Mouse (Mus musculus): Measurements from ENCODE around the gene Pet117. TPM values are rescaled to one million over a fixed set of nuclear protein-coding genes. Genes with fewer than 3 reads are reported as not detected.

Pet117 gene
- polyA plus RNA-seq, 1 experiment from 2014 or later, result 4.0 TPM

Other genes with a start within 250 kb of the Pet117 start
- 19.6 and 20.0 TPM in 2 replicates for gene Mgme1, start 98.3 kb upstream of the Pet117 start, polyA plus RNA-seq (2014; fragmentation: Nextera tagmentation; extraction: Ambion mirVana)
- 130 and 141 TPM in 2 replicates for gene Snx5, start 98.1 kb upstream of the Pet117 start, polyA plus RNA-seq (2014; fragmentation: Nextera tagmentation; extraction: Ambion mirVana)
- 3.7 and 4.0 TPM in 2 replicates for gene Ovol2, start 36.9 kb upstream of the Pet117 start, polyA plus RNA-seq (2014; fragmentation: Nextera tagmentation; extraction: Ambion mirVana)
- gene Kat14, start within 50 bp of the Pet117 start, polyA plus RNA-seq (2014; fragmentation: Nextera tagmentation; extraction: Ambion mirVana), result 31.2 and 37.0 TPM in 2 replicates
- 3.1 and 3.4 TPM in 2 replicates for gene Dzank1, start 158.4 kb downstream of the Pet117 start, polyA plus RNA-seq (2014; fragmentation: Nextera tagmentation; extraction: Ambion mirVana)
- gene Polr3f, start 158.7 kb downstream of the Pet117 start, polyA plus RNA-seq (2014; fragmentation: Nextera tagmentation; extraction: Ambion mirVana), result 30.2 and 32.6 TPM in 2 replicates
- gene Rbbp9, start 181.9 kb downstream of the Pet117 start, polyA plus RNA-seq (2014; fragmentation: Nextera tagmentation; extraction: Ambion mirVana), result 72.4 and 75.4 TPM in 2 replicates
- gene Sec23b, start 187.2 kb downstream of the Pet117 start, polyA plus RNA-seq (2014; fragmentation: Nextera tagmentation; extraction: Ambion mirVana), result 80.6 and 85.8 TPM in 2 replicates
- gene Smim26, start 225.1 kb downstream of the Pet117 start, polyA plus RNA-seq (2014; fragmentation: Nextera tagmentation; extraction: Ambion mirVana), result 38.5 and 39.1 TPM in 2 replicates
- 36.9 and 39.6 TPM in 2 replicates for gene Dtd1, start 230.9 kb downstream of the Pet117 start, polyA plus RNA-seq (2014; fragmentation: Nextera tagmentation; extraction: Ambion mirVana)